Mouse (Mus musculus) Muller cell, postnatal 12 days (primary cell): ENCODE measurements around the gene Vwa8.
A peak's percentile ranks its signal among the peaks of the same experiment; 100 is the strongest.
"Not testable (repeated sequence)": the region's sequence is repeated elsewhere in the genome, so short reads cannot be mapped to it uniquely, and the experiment has no call there.

Experiments
- DNase-seq: peaks from one replicate; pipeline ENCODE4 v3.0.0-alpha.2; 2015; ENCODE audit errors: inconsistent ontology term

Gene Vwa8

GRCm38 (mm10) chr14:78885915-78886534, 37.2 kb downstream of the Vwa8 start:
- no peak for DNase-seq

- peak; percentile 85 for DNase-seq
Observed at GRCm38 (mm10) chr14:78886566-78887234, 37.8 kb downstream of the Vwa8 start.

- DNase-seq: not testable (repeated sequence)
Observed at GRCm38 (mm10) chr14:78887494-78887893, 38.6 kb downstream of the Vwa8 start.

GRCm38 (mm10) chr14:78895496-78895895, 46.6 kb downstream of the Vwa8 start:
- DNase-seq: no peak

GRCm38 (mm10) chr14:78896252-78896651, 47.4 kb downstream of the Vwa8 start:
- DNase-seq: no peak

- peak; percentile 54 for DNase-seq
Observed at GRCm38 (mm10) chr14:78900770-78901169, 51.9 kb downstream of the Vwa8 start.

- DNase-seq: no peak
Observed at GRCm38 (mm10) chr14:78908205-78908863, 59.5 kb downstream of the Vwa8 start.

- no peak for DNase-seq
Observed at GRCm38 (mm10) chr14:78912076-78912475, 63.2 kb downstream of the Vwa8 start.

GRCm38 (mm10) chr14:78914180-78914579, 65.3 kb downstream of the Vwa8 start:
- no peak for DNase-seq

GRCm38 (mm10) chr14:78916691-78917090, 67.8 kb downstream of the Vwa8 start:
- no peak for DNase-seq

- peak; percentile 72 for DNase-seq
Observed at GRCm38 (mm10) chr14:78921219-78921618, 72.4 kb downstream of the Vwa8 start.

GRCm38 (mm10) chr14:78923631-78924030, 74.8 kb downstream of the Vwa8 start:
- DNase-seq: no peak

GRCm38 (mm10) chr14:78924755-78925537, 76.1 kb downstream of the Vwa8 start:
- DNase-seq: no peak

GRCm38 (mm10) chr14:78932094-78932493, 83.2 kb downstream of the Vwa8 start:
- no peak for DNase-seq

GRCm38 (mm10) chr14:78933399-78933798, 84.5 kb downstream of the Vwa8 start:
- DNase-seq: peak; percentile 27

- DNase-seq: no peak
Observed at GRCm38 (mm10) chr14:78934596-78934995, 85.7 kb downstream of the Vwa8 start.

- peak; percentile 96 for DNase-seq
Observed at GRCm38 (mm10) chr14:78935796-78936195, 86.9 kb downstream of the Vwa8 start.

GRCm38 (mm10) chr14:78941741-78942475, 93.1 kb downstream of the Vwa8 start:
- DNase-seq: no peak

- DNase-seq: no peak
Observed at GRCm38 (mm10) chr14:78955745-78956144, 106.9 kb downstream of the Vwa8 start.

GRCm38 (mm10) chr14:78970621-78971020, 121.8 kb downstream of the Vwa8 start:
- no peak for DNase-seq

- DNase-seq: peak; percentile 10
Observed at GRCm38 (mm10) chr14:78972424-78972823, 123.6 kb downstream of the Vwa8 start.
